Mouse (Mus musculus): ENCODE measurements around the gene Tspan31. TPM values are rescaled to one million over a fixed set of nuclear protein-coding genes. Genes with fewer than 3 reads are reported as not detected.

Gene Tspan31
- polyA plus RNA-seq, 1 experiment: 116 TPM

DNA sequence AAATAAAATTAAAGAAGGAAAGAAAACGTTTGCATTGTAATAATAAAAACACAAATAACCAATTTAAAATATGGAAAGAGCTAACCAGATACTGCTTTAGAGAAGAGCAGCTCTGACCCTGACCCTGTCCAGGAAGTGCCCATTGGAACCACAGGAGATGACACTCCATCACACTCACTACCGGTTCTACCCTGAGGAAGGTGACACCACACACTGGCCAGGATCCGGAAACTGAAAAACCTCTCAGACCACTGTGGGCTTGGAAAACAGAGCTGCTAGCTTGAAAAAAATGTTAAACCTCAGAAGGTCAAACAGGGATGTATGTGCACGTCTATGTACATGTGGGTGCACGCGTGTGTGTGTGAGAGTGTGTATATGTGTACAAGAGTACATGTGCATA is 31.1 kb upstream of the Tspan31 start:
- H3K27ac ChIP-seq (ENCODE audit: insufficient read depth, low read depth, low read length): no peak overlapping the region
- H3K4me1 ChIP-seq (ENCODE audit: control insufficient read depth, insufficient read depth, low read length): peaks cover 16% of the 10 kb centered on the region
- no peak for TF ChIP-seq CTCF (IDR thresholded peaks at IDR 0.05; ENCODE audit: low read depth, low read length)
- TF ChIP-seq POLR2A (IDR thresholded peaks at IDR 0.05; ENCODE audit: borderline replicate concordance, low read depth, low read length): no peak
- no peak overlapping the region for H3K4me3 ChIP-seq (ENCODE audit: insufficient read depth, low read length)

DNA sequence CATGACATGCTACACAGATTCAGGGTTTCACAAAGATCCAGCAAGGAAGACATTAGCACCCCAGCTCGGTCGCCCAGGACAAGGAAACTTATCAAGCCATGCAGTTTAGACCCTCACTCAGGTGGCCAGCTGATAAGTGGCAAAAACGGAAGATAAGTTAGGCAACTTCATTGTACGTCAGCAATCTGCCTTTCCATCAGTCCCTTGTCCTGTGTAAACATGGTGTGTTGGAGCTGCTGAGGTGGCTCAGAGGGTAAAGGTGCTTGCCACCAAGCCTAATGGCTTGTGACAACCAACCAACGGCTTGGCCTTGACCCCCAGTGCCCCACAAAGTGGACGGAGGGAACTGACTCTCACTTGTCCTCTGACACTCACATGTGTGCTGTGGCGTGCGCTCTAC is 30.4 kb upstream of the Tspan31 start:
- TF ChIP-seq POLR2A (IDR thresholded peaks at IDR 0.05; ENCODE audit: borderline replicate concordance, low read depth, low read length) (no peak), CTCF (IDR thresholded peaks at IDR 0.05; ENCODE audit: low read depth, low read length) (no peak)
- no peak overlapping the region for H3K4me3 ChIP-seq (ENCODE audit: insufficient read depth, low read length)
- H3K4me1 ChIP-seq (ENCODE audit: control insufficient read depth, insufficient read depth, low read length): peaks cover 16% of the 10 kb centered on the region
- H3K27ac ChIP-seq (ENCODE audit: insufficient read depth, low read depth, low read length): no peak overlapping the region

DNA sequence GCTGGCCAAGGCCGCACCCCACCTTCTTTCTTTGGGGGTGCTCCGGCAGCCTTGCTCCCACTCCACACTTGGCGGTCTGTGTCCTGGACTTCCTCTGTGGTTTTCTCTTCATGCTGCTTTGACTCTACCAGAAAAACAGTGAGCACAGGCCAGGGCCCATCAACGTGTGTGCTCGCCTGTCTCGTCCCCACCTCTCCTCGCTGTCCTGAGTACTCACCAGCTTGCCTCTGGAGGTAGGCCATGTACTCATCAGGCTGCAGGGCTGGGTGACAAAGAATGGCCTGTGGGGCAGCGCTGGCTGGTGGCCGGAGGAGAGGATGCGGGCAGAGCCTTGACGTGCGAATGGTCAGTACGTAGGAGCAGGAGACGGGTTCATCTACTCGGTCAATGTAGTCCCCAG is 29.8 kb upstream of the Tspan31 start:
- no peak for TF ChIP-seq CTCF (IDR thresholded peaks at IDR 0.05; ENCODE audit: low read depth, low read length)
- TF ChIP-seq POLR2A (IDR thresholded peaks at IDR 0.05; ENCODE audit: borderline replicate concordance, low read depth, low read length): no peak
- no peak overlapping the region for H3K4me3 ChIP-seq (ENCODE audit: insufficient read depth, low read length)
- peaks cover 16% of the 10 kb centered on the region for H3K4me1 ChIP-seq (ENCODE audit: control insufficient read depth, insufficient read depth, low read length)
- no peak overlapping the region for H3K27ac ChIP-seq (ENCODE audit: insufficient read depth, low read depth, low read length)

DNA sequence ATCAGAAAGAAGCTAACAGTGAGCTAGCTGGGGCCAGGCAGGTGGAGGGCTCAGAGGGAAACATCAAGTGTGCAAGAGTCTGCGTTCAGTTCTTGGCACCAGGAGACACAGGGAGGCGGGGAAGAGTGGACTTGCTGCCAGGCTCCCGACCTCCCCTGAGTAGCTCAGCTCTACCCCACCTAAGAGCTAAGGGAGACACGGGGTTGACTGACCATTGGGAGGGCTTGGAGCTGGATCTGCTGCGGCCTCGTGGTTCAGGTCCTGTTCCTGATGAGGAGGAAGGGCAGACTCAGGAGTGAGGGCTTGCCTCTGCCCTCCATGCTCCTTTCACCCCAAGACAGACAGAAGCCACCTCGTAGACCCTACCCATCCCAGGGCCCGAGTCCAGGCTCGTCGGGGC is 29.1 kb upstream of the Tspan31 start:
- Histone ChIP-seq H3K4me1 (ENCODE audit: control insufficient read depth, insufficient read depth, low read length) (peaks cover 13% of the 10 kb centered on the region), H3K27ac (ENCODE audit: insufficient read depth, low read depth, low read length) (no peak overlapping the region), H3K4me3 (ENCODE audit: insufficient read depth, low read length) (no peak overlapping the region)
- TF ChIP-seq CTCF (IDR thresholded peaks at IDR 0.05; ENCODE audit: low read depth, low read length) (no peak), POLR2A (IDR thresholded peaks at IDR 0.05; ENCODE audit: borderline replicate concordance, low read depth, low read length) (no peak)

DNA sequence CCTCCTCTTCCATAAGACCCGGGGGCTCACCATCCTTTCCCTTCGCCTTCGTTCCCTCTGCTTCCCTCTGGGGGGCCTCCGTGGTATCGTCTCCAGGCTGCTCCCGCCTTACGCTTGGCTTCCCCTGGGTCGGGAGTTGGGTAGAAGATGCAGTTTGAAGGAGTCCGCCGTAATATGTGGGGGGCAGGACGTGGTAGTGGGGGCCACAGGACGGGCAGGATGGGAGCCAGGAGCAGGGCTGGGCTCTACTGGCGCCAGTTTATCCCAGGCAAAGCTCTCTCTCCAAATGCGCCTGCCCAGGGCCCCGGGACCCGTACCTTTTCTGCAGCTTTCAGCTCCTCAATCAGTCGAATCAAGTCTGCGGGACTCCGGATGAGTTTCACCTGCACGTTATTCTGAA is 28.4 kb upstream of the Tspan31 start:
- TF ChIP-seq POLR2A (IDR thresholded peaks at IDR 0.05; ENCODE audit: borderline replicate concordance, low read depth, low read length) (no peak), CTCF (IDR thresholded peaks at IDR 0.05; ENCODE audit: low read depth, low read length) (no peak)
- Histone ChIP-seq H3K4me1 (ENCODE audit: control insufficient read depth, insufficient read depth, low read length) (peaks cover 6% of the 10 kb centered on the region), H3K4me3 (ENCODE audit: insufficient read depth, low read length) (no peak overlapping the region), H3K27ac (ENCODE audit: insufficient read depth, low read depth, low read length) (no peak overlapping the region)

DNA sequence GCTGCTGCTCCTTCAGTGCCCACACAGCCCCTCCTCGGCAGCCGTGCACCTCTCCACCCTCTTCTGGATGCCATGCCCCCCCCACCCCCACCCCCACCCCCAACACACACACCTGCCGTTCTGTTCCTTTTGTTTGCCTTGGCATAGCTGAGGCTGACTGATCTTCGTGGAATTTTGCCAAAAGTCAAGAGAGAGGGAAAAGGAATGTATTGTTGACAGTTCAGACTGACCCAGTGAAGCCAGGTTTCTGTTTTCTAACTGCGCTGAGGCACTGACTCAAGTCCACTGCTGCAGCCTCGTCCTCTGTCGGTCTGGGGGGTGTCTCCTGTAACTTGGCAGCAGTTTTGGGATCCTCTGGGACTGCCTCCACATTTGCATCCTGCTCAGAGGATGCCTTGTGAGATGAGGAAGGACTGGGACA is 24.3 kb upstream of the Tspan31 start:
- Histone ChIP-seq H3K4me1 (ENCODE audit: control insufficient read depth, insufficient read depth, low read length) (no peaks in the 10 kb centered on the region), H3K4me3 (ENCODE audit: insufficient read depth, low read length) (no peak overlapping the region), H3K27ac (ENCODE audit: insufficient read depth, low read depth, low read length) (no peak overlapping the region)
- TF ChIP-seq CTCF (IDR thresholded peaks at IDR 0.05; ENCODE audit: low read depth, low read length) (no peak), POLR2A (IDR thresholded peaks at IDR 0.05; ENCODE audit: borderline replicate concordance, low read depth, low read length) (no peak)

DNA sequence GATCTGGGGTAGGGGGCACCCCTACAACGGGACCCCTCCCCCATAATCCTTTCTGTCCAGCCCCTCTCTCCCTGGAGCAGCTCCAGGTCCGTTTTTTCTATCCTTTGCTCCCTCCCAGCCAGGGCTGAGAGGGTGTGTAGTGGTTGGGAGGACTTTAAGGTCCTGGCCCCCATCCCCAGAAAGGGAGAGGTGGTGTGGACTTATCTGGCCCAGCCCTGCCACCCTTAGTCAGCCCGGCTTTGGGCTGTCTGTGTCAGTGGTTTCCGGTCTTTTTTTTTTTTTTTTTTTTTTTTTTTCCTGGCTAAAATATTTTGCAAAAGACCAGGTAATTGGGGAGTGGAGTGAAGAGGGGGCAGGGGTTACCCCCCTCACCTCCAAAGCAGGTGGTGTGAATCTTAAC is 22.7 kb upstream of the Tspan31 start:
- Histone ChIP-seq H3K27ac (ENCODE audit: insufficient read depth, low read depth, low read length) (no peak overlapping the region), H3K4me3 (ENCODE audit: insufficient read depth, low read length) (no peak overlapping the region), H3K4me1 (ENCODE audit: control insufficient read depth, insufficient read depth, low read length) (no peaks in the 10 kb centered on the region)
- TF ChIP-seq CTCF (IDR thresholded peaks at IDR 0.05; ENCODE audit: low read depth, low read length) (no peak), POLR2A (IDR thresholded peaks at IDR 0.05; ENCODE audit: borderline replicate concordance, low read depth, low read length) (no peak)

DNA sequence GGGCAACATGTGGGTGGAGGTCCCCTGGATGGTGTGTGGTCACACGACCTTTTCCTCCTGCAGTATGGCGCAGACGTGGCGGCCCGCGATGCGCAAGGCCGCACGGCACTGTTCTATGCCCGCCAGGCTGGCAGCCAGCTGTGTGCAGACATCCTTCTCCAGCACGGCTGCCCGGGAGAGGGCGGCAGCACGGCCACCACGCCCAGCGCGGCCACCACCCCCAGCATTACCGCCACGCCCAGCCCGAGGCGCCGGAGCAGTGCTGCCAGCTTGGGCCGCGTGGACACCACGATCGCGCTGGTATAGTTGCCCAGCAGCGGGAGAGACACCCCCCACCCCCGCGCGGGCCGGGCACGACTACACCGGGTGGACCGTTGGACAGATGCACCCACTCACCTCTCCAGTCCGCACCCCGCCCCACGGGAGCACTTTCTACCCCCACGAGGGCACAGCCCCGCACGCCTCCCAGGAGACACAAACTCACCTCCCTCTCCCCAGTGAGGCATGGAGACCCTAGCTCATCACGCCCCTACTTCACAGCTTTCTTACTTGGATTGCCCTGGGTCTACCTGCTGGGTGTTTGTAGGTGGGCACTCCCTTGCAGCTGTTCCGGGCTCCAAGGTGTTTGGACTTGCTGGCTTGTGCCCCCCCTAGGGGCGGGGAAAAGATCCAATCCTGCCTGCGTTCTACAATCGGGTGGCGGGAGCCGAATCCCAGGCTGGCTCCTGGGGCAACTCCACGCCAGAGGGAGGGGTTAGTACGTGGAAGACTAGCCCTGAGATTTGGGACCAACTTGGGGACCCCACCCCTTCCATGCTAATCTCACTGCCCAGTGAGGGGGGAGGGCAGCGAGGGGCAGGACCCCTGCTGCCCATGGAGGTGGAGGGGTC is 21.7 kb upstream of the Tspan31 start:
- H3K27ac ChIP-seq (ENCODE audit: insufficient read depth, low read depth, low read length): no peak overlapping the region
- no peak overlapping the region for H3K4me3 ChIP-seq (ENCODE audit: insufficient read depth, low read length)
- TF ChIP-seq POLR2A (IDR thresholded peaks at IDR 0.05; ENCODE audit: borderline replicate concordance, low read depth, low read length): no peak
- TF ChIP-seq CTCF (IDR thresholded peaks at IDR 0.05; ENCODE audit: low read depth, low read length): no peak
- no peaks in the 10 kb centered on the region for H3K4me1 ChIP-seq (ENCODE audit: control insufficient read depth, insufficient read depth, low read length)

DNA sequence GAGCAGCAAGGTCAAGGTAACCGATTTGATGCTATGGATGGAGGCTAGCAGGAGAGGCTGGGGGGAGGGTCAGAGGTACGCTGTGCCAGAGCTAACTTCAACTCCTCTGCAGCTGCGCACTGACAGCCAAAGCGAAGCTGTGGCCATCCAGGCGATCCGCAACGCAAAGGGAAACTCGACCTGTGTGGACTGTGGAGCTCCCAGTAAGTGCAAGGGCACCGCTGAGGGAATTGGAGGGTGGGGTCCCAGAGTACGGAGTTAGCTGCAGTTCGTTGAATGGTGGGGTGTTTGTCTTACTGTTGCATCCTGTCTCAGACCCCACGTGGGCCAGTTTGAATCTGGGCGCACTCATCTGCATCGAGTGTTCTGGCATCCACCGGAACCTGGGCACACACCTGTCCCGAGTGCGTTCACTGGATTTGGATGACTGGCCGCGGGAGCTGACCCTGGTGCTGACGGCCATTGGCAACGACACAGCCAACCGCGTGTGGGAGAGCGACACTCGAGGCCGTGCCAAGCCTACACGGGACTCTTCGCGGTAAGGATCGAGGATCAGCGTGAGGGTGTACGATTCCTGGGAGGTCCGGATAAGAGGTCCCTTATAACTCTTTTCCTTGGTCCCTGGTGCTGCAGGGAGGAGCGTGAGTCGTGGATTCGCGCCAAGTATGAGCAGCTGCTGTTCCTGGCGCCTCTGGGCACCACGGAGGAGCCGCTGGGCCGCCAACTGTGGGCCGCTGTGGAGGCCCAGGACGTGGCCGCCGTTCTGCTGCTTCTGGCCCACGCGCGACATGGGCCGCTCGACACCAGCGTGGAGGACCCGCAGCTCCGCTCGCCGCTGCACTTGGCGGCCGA is 20.7 kb upstream of the Tspan31 start:
- no peak overlapping the region for H3K4me3 ChIP-seq (ENCODE audit: insufficient read depth, low read length)
- no peak overlapping the region for H3K27ac ChIP-seq (ENCODE audit: insufficient read depth, low read depth, low read length)
- no peaks in the 10 kb centered on the region for H3K4me1 ChIP-seq (ENCODE audit: control insufficient read depth, insufficient read depth, low read length)
- TF ChIP-seq CTCF (IDR thresholded peaks at IDR 0.05; ENCODE audit: low read depth, low read length) (no peak), POLR2A (IDR thresholded peaks at IDR 0.05; ENCODE audit: borderline replicate concordance, low read depth, low read length) (no peak)

DNA sequence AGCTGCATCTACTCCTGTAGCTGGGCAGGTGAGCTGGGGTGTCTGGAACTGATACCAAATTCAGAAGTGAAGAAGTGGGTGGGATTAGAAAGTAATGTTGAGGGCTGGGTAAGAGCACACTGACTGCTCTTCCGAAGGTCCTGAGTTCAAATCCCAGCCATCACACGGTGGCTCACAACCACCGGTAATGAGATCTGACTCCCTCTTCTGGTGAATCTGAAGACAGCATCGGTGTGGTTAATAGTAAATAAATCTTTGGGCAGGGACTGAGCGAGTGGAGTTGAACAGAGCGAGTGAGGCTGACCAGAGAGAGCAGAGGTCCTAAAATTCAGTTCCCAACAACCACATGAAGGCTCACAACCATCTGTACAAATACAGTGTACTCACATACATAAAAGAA is 15.6 kb upstream of the Tspan31 start:
- no peaks in the 10 kb centered on the region for H3K4me1 ChIP-seq (ENCODE audit: control insufficient read depth, insufficient read depth, low read length)
- TF ChIP-seq CTCF (IDR thresholded peaks at IDR 0.05; ENCODE audit: low read depth, low read length): no peak
- TF ChIP-seq POLR2A (IDR thresholded peaks at IDR 0.05; ENCODE audit: borderline replicate concordance, low read depth, low read length): no peak
- no peak overlapping the region for H3K27ac ChIP-seq (ENCODE audit: insufficient read depth, low read depth, low read length)
- H3K4me3 ChIP-seq (ENCODE audit: insufficient read depth, low read length): no peak overlapping the region

All from bone marrow macrophage, adult 2 months (primary cell).